Mouse (Mus musculus) Muller cell, postnatal 12 days (primary cell): ENCODE results near the gene Olfr142.
"Not testable (repeated sequence)": the region's sequence is repeated elsewhere in the genome, so short reads cannot be mapped to it uniquely, and the experiment has no call there.

Experiments used
- DNase-seq: peaks from one replicate; pipeline ENCODE4 v3.0.0-alpha.2; 2015; ENCODE audit errors: inconsistent ontology term

The Olfr142 gene

DNA sequence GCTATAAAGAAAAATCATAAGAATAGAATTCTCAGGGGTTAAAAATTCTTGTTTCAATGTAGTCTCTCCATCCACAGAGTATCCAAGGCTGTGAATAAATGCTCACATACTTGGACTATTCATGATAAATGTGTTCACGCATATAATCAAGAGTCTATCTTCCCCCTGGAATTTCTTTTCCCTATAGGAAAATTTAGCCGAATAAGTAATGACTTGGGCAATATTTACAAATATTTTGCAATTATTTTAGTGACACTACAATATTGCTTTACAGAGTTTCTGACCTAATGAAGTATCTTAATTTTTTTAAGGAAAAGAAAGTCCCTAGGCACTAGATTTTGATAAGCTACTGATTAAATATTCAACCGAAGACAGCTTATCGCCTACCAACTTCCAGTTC lies at the start of gene Olfr142:
TSS of gene Olfr142 (minus strand) at position 101 of the 400 bp plus-strand sequence.
- DNase-seq, result no peak

DNA sequence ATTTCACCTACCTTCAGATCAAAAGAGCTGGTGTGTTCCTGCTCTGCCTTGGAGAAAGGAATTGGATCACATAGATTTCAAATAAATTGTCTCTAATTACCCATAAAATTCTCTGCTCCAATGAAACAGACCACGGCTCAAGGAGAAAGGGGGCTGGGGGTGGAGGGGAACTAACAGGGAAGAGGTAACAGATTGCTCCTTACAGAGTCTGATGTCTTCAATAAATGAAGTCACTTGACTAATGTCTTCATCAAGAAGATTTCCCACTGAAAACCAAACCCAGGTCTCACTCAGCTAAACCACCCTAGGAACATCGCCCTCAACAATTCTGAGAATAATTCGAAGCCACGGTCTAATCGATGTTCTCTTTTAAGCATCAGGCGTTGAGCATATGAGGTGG lies 35.3 kb upstream of the Olfr142 start, which contains the start of gene Olfr1272:
TSS of gene Olfr1272 (minus strand) at position 101 of the 400 bp plus-strand sequence.
- no peak for DNase-seq

DNA sequence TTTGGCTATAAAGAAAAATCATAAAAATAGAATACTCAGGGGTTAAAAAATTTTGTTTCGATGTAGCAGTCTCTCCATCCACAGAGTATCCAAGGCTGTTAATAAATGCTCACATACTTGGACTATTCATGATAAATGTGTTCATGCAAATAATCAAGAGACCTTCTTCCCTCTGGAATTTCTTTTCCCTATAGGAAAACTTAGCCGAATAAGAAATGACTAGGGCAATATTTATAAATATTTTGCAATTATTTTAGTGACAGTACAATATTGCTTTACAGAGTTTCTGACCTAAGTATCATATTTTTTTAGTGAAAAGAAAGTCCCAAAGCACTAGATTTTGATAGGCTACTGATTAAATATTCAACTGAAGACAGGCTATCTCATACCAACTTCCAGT lies 13.5 kb upstream of the Olfr142 start, which contains the start of gene Olfr1271:
TSS of gene Olfr1271 (minus strand) at position 101 of the 400 bp plus-strand sequence.
- DNase-seq, result no peak

- DNase-seq, result not testable (repeated sequence)
Measured at GRCm38 (mm10) chr2:90224393-90224792, 33.0 kb downstream of the Olfr142 start, which contains the start of gene Olfr1506. TSS of gene Olfr1506 (minus strand) at chr2:90224493.
